Mouse (Mus musculus) brain, adult 2 months (tissue): ENCODE measurements at regions not wholly inside any gene's neighbourhood (a gene's known extent, or its start where the extent isn't known, plus 50 kb on each side); places are given as distances from the start of the nearest gene placed in this dataset.

Experiments used
- DNase-seq: peaks from one replicate; pipeline ENCODE4 v3.0.0; 2011; ENCODE audit warnings: low read depth, low spot score

DNA sequence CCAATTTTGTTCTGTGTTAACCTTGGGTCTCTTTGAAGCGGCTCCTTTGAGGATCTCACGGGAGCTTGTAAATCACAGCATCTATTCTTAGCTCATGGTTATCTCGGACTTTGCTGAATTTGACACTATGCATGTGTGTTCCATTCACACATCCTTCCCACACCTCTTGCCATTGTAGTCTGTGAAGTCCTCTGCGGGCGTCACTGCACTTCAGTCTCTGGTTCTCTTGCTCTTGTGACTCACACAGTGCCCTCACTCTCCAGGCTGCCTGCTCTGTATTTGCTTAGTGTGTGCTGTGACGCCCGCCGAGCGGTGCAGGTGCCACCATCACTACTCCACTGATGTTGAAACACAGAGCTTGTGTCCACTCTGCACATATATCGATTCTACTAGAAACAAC lies 1271.2 kb downstream of the Synb start:
- peak; percentile 52 for DNase-seq

- peak; percentile 72 for DNase-seq
These were observed 1272.9 kb downstream of the Synb start for GRCm38 (mm10) chr14:68021240-68021639.

GRCm38 (mm10) chr14:68020769-68021168 lies 1273.3 kb downstream of the Synb start:
- no peak for DNase-seq

GRCm38 (mm10) chr14:68018686-68019085 lies 1275.4 kb downstream of the Synb start:
- DNase-seq, result peak; percentile 20

- no peak for DNase-seq
These were observed 1297.2 kb downstream of the Synb start for GRCm38 (mm10) chr14:67996790-67997417.

DNA sequence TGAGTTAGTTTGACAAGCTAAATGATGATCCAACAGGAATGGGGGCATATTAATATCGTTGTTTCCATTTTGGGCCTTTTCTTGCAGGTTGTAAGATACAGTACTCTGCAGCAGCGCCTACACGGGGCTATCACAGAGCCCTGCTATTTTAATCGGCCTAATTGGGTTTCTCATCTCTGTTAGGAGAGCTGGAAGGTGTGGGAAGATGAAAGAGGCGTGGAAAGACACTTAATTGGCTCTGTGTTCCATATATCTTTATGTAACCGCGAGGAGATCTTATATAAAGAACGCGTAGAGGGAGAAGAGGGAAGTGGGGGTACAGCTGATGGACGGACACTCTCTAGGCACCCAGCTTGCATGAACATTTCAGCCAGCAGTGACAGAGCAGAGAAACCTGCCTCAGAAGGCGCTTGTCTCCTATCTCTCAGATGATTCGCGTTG lies 1300.5 kb downstream of the Synb start:
- peak; percentile 87 for DNase-seq

GRCm38 (mm10) chr14:67993142-67993541 lies 1301.0 kb downstream of the Synb start:
- peak; percentile 92 for DNase-seq

DNA sequence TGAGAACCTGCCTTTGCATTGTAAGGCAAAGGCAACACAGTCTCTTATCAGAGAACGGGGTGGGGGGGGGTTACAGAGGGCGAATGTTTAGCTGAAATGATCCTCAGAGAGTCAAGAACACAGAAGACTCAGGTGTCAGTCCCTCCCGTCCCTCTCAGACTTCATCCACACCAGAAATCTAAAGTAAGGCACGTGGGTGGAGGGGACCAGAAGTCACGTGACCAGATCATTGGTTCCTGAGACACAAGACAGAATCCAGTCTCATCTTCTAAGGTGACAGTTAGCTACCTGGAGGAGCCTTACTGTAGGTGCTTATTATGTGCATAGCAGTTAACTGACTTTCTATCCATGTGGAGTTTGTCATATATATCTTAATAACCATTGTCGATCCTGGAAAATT lies 1302.0 kb downstream of the Synb start:
- DNase-seq, result no peak

DNA sequence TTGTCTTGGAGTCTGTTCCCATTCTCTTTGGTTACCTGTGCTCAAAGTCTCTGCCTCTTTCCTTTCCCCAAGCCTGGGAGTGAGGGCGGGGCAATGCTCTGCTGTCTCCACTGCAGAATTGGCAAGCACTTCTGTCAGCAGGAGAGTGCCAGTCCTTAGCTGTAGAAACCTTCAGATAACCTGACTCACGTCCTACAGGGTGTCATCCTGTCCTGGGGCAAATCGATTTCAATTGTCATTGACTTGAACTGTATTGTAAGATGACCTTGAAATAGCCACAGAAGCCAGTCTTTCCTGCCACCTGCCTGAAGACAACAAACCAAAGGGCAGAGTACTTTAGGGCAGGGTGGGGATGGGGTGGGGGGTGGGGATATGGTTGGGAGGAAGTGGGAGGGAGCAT lies 1303.8 kb downstream of the Synb start:
- DNase-seq, result no peak
